13 mouse cellular contexts compared by ENCODE assay signal in the genomic region with DNA sequence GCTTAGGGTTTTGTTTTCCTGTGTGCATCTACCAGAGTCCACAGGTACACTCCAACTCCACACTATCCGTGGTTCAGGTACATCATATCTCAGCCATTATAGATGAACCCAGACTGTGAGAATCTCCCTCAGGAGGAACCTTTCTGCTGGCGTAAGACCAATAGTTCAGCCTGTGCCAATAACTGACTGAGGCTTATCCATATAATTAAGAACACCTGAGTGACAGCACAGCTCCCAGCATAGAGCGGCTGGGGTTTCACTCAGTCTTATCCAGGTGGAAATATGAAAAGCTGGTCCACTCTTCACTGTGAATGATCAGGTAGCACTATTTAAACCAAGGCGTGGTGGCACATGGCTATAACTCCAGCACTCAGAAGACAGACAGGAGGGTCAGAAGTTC.
"Had no signal": no experiment of that assay in that cellular context is flagged by ENCODE, and none has a peak within 500 bp of the region (broad histone marks: within the 10 kb centered on the region; RNA-seq: fewer than 3 reads in every experiment).

No protein-coding gene starts in this region.

- DNase-seq: kidney, adult 9 months; kidney, postnatal 14 days; kidney, postnatal 4 days; liver, postnatal 0 days; lung, embryonic 14.5 days; thymus, adult 18-20 months; thymus, postnatal 36 days had no signal

- H3K9me3 ChIP-seq: limb, embryonic 12.5 days; limb, embryonic 15.5 days; midbrain, embryonic 13.5 days had no signal

- H3K4me2 ChIP-seq: limb, embryonic 12.5 days; limb, embryonic 15.5 days; liver, embryonic 11.5 days; lung, embryonic 14.5 days; midbrain, embryonic 13.5 days had no signal

- H3K4me1 ChIP-seq: limb, embryonic 15.5 days; midbrain, embryonic 13.5 days had no signal

- ATAC-seq: liver, postnatal 0 days; midbrain, embryonic 13.5 days had no signal

- H3K4me3 ChIP-seq: limb, embryonic 12.5 days; limb, embryonic 15.5 days; midbrain, embryonic 13.5 days had no signal

- H3K9ac ChIP-seq: limb, embryonic 12.5 days; limb, embryonic 15.5 days; liver, embryonic 14.5 days; liver, postnatal 0 days; lung, embryonic 14.5 days; midbrain, embryonic 13.5 days had no signal

- H3K36me3 ChIP-seq: limb, embryonic 12.5 days; limb, embryonic 15.5 days; midbrain, embryonic 13.5 days had no signal

- H3K27ac ChIP-seq: limb, embryonic 12.5 days; limb, embryonic 15.5 days; liver, embryonic 14.5 days; macrophage; midbrain, embryonic 13.5 days had no signal

- H3K27me3 ChIP-seq: limb, embryonic 12.5 days; limb, embryonic 15.5 days; midbrain, embryonic 13.5 days had no signal
